Mouse (Mus musculus): ENCODE data around the gene Sowahd. TPM values are rescaled to one million over a fixed set of nuclear protein-coding genes. Genes with fewer than 3 reads are reported as not detected.

Sowahd gene
- polyA plus RNA-seq, 1 experiment from 2014 or later: 0.09 TPM

Other genes with a start within 250 kb of the Sowahd start
- 125 TPM in 2 replicates for gene Ube2a, start 174.9 kb upstream of the Sowahd start, polyA plus RNA-seq (2016; fragmentation: Nextera tagmentation; extraction: Ambion mirVana)
- gene C330007P06Rik, start 174.7 kb upstream of the Sowahd start, polyA plus RNA-seq (2016; fragmentation: Nextera tagmentation; extraction: Ambion mirVana): 32.0 and 32.6 TPM in 2 replicates
- gene Nkrf, start 145.9 kb upstream of the Sowahd start, polyA plus RNA-seq (2016; fragmentation: Nextera tagmentation; extraction: Ambion mirVana): 2.3 and 2.7 TPM in 2 replicates
- gene Sept6, start 57.1 kb upstream of the Sowahd start, polyA plus RNA-seq (2016; fragmentation: Nextera tagmentation; extraction: Ambion mirVana): 38.8 and 59.0 TPM in 2 replicates
- gene Rpl39, start 36.6 kb downstream of the Sowahd start, polyA plus RNA-seq (2016; fragmentation: Nextera tagmentation; extraction: Ambion mirVana): 429 and 521 TPM in 2 replicates
- 14.0 and 18.4 TPM in 2 replicates for gene Upf3b, start 61.5 kb downstream of the Sowahd start, polyA plus RNA-seq (2016; fragmentation: Nextera tagmentation; extraction: Ambion mirVana)
- gene Nkap, start 78.0 kb downstream of the Sowahd start, polyA plus RNA-seq (2016; fragmentation: Nextera tagmentation; extraction: Ambion mirVana): 16.8 and 20.2 TPM in 2 replicates
- gene Akap14, start 120.0 kb downstream of the Sowahd start, polyA plus RNA-seq (2016; fragmentation: Nextera tagmentation; extraction: Ambion mirVana): not detected in 2 replicates
- 329 and 348 TPM in 2 replicates for gene Ndufa1, start 142.3 kb downstream of the Sowahd start, polyA plus RNA-seq (2016; fragmentation: Nextera tagmentation; extraction: Ambion mirVana)
- gene Rnf113a1, start 142.4 kb downstream of the Sowahd start, polyA plus RNA-seq (2016; fragmentation: Nextera tagmentation; extraction: Ambion mirVana): 9.4 and 11.4 TPM in 2 replicates
- not detected in 2 replicates for gene Gm9, start 162.2 kb downstream of the Sowahd start, polyA plus RNA-seq (2016; fragmentation: Nextera tagmentation; extraction: Ambion mirVana)
- not detected in 2 replicates for gene Rhox1, start 173.4 kb downstream of the Sowahd start, polyA plus RNA-seq (2016; fragmentation: Nextera tagmentation; extraction: Ambion mirVana)
- not detected in 2 replicates for gene Rhox2a, start 196.1 kb downstream of the Sowahd start, polyA plus RNA-seq (2016; fragmentation: Nextera tagmentation; extraction: Ambion mirVana)
- gene Rhox3a, start 201.1 kb downstream of the Sowahd start, polyA plus RNA-seq (2016; fragmentation: Nextera tagmentation; extraction: Ambion mirVana): not detected in 2 replicates
- not detected in 2 replicates for gene Rhox4a, start 216.5 kb downstream of the Sowahd start, polyA plus RNA-seq (2016; fragmentation: Nextera tagmentation; extraction: Ambion mirVana)